Mouse (Mus musculus): Measurements from ENCODE around the gene Syde2. TPM values are rescaled to one million over a fixed set of nuclear protein-coding genes. Genes with fewer than 3 reads are reported as not detected.

Gene Syde2
- total RNA-seq, 2 experiments from 2014 or later, result 2.7 to 3.8 TPM

DNA sequence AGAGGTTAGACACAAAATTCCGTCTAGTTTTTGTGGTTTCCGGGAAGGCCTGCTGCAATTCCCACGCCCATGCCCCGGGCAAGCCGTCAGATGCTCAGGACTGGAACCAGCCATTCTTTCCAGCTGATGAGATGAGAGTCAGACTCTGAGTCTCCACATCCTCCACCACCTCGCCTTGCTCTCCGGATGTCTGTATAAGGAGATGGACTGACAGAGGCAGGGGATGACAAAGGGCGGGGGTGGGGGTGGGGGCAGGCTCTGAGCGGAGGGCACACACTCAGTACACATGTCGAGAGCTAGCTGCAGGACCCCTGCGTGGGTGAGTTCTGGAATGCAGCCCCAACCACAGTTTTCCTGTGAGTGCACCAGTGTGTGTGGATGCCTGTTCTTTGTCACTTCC, 57.3 kb downstream of the Syde2 start:
- intact Hi-C loops (cut with DNase I), result no loop called here
- no peak for DNase-seq (ENCODE audit: low spot score in 2 of 2)

DNA sequence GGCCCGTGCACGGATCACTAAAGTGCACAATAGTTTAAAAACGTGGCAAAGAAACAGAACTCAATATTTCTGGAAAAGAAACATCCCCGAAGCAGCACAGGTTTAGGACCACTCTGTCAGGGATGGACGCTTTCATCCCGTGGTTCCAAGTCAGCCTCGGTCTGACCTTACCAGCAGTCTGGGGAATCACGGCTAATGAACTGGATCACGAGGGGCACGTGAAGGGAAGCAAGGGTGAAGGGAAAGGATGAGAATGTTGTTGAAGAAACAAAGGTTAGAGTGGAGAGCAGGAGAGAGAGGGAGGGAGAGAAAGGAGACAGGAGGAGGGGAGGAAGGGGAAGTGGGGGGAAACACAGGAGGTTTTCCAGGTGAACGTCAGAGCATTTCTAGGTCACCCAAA, 58.4 kb downstream of the Syde2 start:
- intact Hi-C loops (cut with DNase I), result no loop called here
- DNase-seq (ENCODE audit: low spot score in 2 of 2), result no peak

DNA sequence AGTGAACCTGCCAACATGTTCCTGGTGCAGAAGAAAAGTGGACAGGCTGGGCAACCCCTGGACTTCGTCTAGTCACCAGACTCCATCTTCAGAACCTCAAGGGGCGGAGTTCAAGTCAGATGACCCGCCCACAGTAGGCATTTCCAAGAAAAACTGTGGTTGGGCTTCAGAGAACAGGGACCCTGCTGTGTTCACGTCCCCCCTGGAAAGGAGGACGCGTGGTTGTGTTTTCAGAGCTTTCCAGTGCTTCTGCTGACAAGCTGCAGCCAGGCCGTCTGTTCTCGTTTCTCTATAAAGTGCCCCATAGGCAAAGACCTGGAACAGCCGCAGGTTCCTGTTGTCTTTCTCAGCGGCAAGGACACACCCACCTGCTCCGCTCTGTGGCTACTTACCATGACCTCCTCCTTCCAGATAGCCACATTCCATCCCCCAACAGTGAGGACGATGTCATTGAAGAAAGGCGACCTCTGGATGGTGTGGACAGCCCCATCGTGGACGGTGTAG, 60.1 kb downstream of the Syde2 start:
- intact Hi-C loops (cut with DNase I), result no loop called here
- no peak for DNase-seq (ENCODE audit: low spot score in 2 of 2)

DNA sequence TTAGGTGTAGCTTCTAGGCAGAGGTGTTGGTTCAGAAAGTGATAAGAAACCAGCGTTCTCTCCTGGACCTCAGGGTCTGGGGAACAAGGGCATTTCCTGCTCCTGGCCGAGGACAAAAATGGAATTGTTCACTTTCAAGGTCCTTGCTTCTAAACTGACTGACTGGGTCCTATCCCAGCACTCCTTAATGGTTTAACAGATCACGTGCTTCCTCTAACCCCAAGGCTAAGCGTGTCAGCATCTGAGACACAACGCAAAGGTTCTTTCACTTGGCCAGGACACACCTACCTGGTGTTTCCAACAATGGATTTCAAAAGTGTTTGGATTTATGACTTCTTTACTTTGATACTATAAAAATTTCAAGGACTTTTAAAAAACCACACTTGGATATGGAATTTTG, 62.3 kb downstream of the Syde2 start:
- intact Hi-C loops (cut with DNase I), result no loop called here
- no peak for DNase-seq (ENCODE audit: low spot score in 2 of 2)

DNA sequence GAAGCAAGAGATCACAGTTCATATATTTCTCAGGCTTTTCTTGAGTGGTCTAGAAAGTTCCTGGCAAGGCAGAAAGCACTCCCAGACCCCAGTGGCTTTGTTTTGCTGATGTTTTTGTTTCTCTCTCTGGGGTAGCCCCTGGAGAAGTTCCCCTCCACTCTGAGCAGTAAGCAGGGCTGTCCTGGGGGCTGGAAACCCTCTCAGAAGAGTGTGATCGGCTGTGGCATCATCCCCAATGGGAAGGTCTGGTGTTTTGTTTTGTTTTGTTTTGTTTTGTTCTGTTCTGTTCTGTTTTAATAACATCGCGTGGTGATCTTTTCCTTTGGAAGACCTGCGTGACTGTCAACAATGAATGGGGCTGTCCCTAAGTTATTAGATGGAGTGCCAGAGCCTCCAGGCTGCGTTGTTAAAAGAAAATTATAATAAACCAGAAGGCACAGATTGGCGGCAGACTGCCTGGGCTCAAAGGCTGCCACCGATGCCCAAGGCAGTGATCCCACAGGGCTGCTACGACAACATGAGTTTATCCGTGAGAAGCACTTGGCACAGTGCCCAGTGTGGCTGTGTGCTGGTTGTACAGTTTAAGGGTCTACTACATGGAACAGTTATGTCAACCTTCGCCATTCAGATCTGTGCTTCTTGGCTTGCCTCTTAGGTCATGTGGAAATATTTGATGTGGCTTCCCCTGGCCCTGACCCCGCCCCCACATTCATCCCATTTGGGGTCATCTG, 63.8 kb downstream of the Syde2 start:
- intact Hi-C loops (cut with DNase I), result no loop called here
- DNase-seq (ENCODE audit: low spot score in 2 of 2), result peak in 1 of 2 experiments; percentile 10

DNA sequence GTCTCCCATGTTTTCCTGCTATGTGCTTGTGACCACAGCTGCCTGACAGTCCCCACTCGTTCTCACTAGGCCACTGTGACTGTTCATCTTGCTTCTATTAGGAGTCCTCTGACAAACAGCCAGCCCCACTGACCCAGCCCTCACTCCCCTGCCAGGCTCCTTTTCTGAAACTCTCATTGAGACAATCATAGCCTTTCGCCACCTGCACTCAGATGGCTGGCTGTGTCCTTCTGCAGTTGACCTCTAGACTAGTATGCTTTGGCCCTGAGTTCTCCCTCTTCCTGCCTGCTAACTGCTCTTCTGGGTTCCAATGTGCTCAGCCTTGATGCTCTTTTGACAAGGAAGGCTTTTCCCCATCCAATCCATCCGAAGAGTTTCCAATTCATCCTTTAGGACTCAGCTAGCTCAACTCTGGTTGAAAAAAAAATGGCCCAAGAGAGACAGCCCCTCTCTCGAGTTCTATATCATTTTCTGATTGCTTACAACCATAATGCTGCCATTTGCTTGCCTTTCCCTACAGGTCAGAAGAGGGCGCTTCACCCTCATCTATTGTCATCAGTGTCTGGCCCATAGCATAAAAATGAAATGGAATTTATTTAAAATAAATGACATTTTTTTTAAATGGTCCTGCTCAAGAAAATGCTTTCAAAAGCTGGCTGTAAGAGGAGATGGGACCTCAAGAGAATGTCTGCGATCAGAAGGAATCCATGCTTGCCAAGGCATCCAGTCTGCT, 65.6 kb downstream of the Syde2 start:
- intact Hi-C loops (cut with DNase I), result no loop called here
- no peak for DNase-seq (ENCODE audit: low spot score in 2 of 2)

DNA sequence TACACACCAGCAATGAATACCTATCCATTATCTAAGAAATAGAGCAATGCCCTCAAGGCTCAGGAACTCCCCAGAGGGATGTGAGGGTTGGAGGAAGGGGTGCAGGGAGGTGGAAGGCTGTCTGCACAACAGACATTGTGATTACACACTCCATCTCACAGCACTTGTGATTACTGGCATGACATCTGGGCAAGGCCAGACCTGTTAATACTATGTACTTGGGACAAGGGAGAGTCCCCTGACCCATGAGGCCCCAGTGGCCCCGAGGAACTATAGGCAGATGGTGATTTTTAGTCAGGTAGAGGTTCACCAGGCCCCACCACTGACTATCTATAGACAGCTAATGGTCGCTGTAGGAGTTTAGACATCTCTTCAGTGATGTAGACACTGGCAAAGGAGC, 66.2 kb downstream of the Syde2 start:
- intact Hi-C loops (cut with DNase I), result no loop called here
- DNase-seq (ENCODE audit: low spot score in 2 of 2), result no peak

DNA sequence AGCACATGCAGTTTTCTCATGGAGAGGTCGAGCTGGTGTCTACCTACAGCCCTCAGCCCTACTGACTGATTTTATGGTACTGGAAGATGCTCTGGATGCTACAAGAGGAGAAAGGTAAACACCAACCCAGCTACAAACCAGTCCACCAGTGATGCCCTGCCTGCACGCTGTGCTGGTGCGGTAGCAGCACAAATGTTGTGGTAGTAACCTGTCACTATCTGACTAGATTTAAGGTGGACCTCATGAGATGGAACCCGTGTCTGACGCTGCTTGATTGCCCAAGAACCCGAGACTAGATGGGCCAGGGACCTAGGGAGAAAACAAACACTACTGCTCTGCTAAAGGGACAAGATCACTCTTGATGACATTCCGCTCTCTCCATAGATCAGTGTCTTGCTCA, 69.5 kb downstream of the Syde2 start:
- intact Hi-C loops (cut with DNase I), result loop anchor here (5.0 kb wide), 1 partner anchor 105 kb away; no protein-coding TSS in a partner anchor
- no peak for DNase-seq (ENCODE audit: low spot score in 2 of 2)

DNA sequence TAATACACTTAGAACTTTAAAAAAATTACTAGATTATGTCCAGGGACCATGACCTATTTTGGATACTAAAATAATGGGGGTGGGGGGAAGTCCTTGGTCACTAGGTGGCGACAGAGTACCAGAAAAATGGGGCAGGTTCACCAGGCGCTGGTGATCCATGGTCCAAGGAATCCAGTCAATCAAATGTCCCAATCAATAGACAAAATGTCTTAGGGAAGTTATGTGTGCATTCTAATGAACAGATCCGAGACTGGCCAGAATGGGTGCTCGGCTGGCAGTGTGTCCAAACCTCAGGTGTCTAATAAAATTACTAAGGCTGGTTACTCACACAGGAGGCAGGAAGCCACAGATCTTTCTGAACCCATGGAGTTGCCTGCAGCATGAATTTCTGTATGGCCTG, 70.6 kb downstream of the Syde2 start:
- intact Hi-C loops (cut with DNase I), result loop anchor here (1.0 to 5.0 kb wide), 2 partner anchors 106 to 120 kb away; no protein-coding TSS in a partner anchor
- DNase-seq (ENCODE audit: low spot score in 2 of 2), result peak; percentile 14 to 21

DNA sequence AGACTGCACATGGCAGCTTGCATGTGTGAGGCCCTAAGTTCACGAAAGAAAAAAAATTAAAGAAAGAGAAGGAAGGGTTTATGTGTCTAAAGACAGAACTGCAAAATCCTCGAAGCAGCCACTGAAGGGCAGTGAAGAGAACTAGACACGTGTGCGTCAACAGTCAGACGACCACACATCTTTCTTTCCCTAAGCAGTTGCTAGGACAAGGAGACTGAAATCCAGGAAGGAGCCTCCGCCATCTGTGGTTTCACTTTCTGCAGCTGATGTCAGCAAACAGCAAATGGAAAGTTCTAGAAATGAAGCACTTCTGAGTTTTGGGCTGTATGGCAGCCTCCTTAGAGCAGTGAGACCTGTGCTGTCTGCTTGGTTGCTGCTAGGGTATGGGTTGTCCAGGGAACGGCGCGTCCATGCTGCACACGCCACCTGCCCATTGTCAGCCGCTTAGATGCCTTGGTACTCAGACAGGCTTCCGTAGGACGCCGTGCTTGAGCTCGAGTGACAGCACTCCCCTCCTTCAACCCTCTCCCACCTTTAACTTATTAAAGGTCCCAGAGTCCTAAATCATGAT, 71.8 kb downstream of the Syde2 start:
- DNase-seq (ENCODE audit: low spot score in 2 of 2), result no peak
- intact Hi-C loops (cut with DNase I), result loop anchor here (5.0 kb wide), 1 partner anchor 107 kb away; no protein-coding TSS in a partner anchor

DNA sequence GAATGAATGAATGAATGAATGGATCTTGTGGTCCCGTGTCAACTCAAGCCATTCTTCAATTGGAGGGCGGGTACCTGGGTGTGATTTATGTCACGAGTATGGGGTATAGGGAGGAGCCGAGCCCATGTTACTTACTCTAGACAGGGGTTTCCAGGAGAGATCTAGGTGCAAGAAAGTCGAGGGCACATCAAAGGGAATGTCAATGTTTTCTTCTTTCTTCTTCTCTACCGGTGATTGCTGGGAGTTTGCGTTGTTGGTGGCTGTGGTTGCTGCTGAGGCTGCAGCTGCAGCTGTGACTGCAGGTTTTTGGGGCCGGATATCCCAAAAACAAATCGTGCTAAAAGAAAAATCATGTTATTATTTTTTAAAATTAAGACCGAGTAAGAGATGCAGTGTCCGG, 75.5 kb downstream of the Syde2 start:
- no peak for DNase-seq (ENCODE audit: low spot score in 2 of 2)
- intact Hi-C loops (cut with DNase I), result no loop called here

DNA sequence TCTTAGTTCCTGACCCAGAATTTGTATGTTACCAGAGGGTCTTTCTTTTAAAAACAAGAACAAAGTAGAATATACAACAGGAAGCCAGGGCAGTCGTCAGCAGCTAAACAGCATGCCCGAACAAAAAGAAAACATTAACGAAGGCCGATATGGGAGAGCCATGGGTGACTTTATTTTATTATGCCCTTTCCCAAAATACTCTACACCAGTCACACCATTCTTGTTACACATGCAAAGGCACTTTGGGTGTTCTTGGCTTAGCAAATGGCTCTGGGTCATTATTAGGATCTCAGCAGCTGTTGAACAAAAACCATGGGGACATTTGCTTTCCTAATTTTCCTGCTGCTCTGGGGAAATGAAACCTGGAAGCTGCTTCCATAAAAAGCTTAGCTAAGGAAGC, 81.6 kb downstream of the Syde2 start:
- intact Hi-C loops (cut with DNase I), result no loop called here

More for the DNA sequence above, 81.6 kb downstream of the Syde2 start:
- no peak for DNase-seq (ENCODE audit: low spot score in 2 of 2)

Other genes starting within 250 kb of the Syde2 start
- 10 to 100 TPM; 63.8 to 65.5 TPM for gene Ddah1, start 229.2 kb upstream of the Syde2 start, total RNA-seq (2021)
- gene Bcl10, start 65.1 kb upstream of the Syde2 start, total RNA-seq (2021), result 10 to 100 TPM; 13.0 to 13.7 TPM
- 10 to 100 TPM; 35.7 to 45.1 TPM for gene 2410004B18Rik, start 49.9 kb upstream of the Syde2 start, total RNA-seq (2021)
- under 1 TPM; 0.39 to 0.50 TPM for gene Wdr63, start 120.3 kb downstream of the Syde2 start, total RNA-seq (2021)
- not detected for gene Mcoln3, start 129.6 kb downstream of the Syde2 start, total RNA-seq (2021)
- not detected for gene Mcoln2, start 162.0 kb downstream of the Syde2 start, total RNA-seq (2021)
- 1 to 10 TPM in 1 of 2 experiments, under 1 TPM in 1; 0.48 to 1.1 TPM for gene Lpar3, start 233.1 kb downstream of the Syde2 start, total RNA-seq (2021)